Comparison of ENCODE assay signal across 10 mouse cellular contexts in the genomic region with DNA sequence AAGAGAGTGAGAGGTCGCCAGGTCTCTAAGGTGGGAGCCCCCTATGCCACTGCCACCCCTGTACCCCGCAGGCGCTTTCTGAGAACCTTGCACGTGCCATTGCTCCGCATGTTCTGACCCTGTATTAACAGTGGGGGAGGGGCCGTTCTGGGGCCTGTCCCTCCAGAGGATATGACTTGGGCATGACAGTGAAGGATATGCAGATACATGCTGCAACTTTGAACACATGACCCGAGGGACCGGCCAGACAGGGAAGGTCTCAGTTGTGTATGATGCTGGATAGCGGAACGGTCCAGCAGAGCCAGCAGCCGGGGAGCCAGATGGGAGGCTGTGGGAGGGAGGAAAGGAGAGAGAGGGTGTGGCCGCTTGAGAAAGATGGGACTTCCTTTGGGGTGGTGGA. TPM values are rescaled to one million over a fixed set of nuclear protein-coding genes. Genes with fewer than 3 reads are reported as not detected.
DNase-seq lines count a peak whose midpoint lies in the region; ATAC-seq and TF ChIP-seq lines count a peak whose summit lies in the region.
"Had no signal": no experiment of that assay in that cellular context is flagged by ENCODE, and none has a peak within 500 bp of the region (broad histone marks: within the 10 kb centered on the region; RNA-seq: fewer than 3 reads in every experiment).

No protein-coding gene starts in this region.

- H3K4me2 ChIP-seq in lung, embryonic 16.5 days (ENCODE audit: low read depth, low read length), result no peak overlapping the region
- H3K4me2 ChIP-seq: embryonic facial prominence, embryonic 15.5 days; neural tube, embryonic 13.5 days had no signal

- WGBS in lung, embryonic 16.5 days, result 75% methylated on average over 12 of the region's 12 CpGs
- 69% methylated on average over 12 of the region's 12 CpGs for WGBS in lung, adult 2 months

- DNase-seq in lung, adult 2 months, result no peak
- DNase-seq in gastrocnemius, postnatal 14 days, result peak; percentile 51
- DNase-seq in natural killer cell, adult 2 months (ENCODE audit: low spot score in 2 of 2), result peak; percentile 39 to 75
- peak; percentile 63 for DNase-seq in thymus, postnatal 4 days
- DNase-seq in left cerebral cortex, adult 11 months (ENCODE audit: low spot score), result no peak

- TF ChIP-seq POLR2A in lung, adult 2 months (IDR thresholded peaks at IDR 0.05; ENCODE audit: borderline replicate concordance, extremely low read depth, low read depth, low read length), result no peak

- H3K9ac ChIP-seq in lung, embryonic 16.5 days (ENCODE audit: low read length), result no peak overlapping the region
- H3K9ac ChIP-seq: embryonic facial prominence, embryonic 15.5 days; neural tube, embryonic 13.5 days had no signal

- H3K36me3 ChIP-seq in lung, embryonic 16.5 days (ENCODE audit: control insufficient read depth, insufficient read depth, low read length), result no peaks in the 10 kb centered on the region
- H3K36me3 ChIP-seq: embryonic facial prominence, embryonic 15.5 days; neural tube, embryonic 13.5 days had no signal

- H3K27me3 ChIP-seq in lung, embryonic 16.5 days (ENCODE audit: control insufficient read depth, insufficient read depth, low read depth, low read length), result no peaks in the 10 kb centered on the region
- H3K27me3 ChIP-seq: embryonic facial prominence, embryonic 15.5 days; neural tube, embryonic 13.5 days had no signal

- peaks cover 9% of the 10 kb centered on the region; the same call in 1 of the 2 replicates for H3K4me1 ChIP-seq in lung, embryonic 16.5 days (replicated peaks; ENCODE audit: control insufficient read depth, insufficient read depth, low read length)
- no peaks in the 10 kb centered on the region for H3K4me1 ChIP-seq in lung, adult 2 months (ENCODE audit: control insufficient read depth, insufficient read depth, low read length)

- intact Hi-C loops in gastrocnemius, postnatal 14 days (cut with DNase I; ENCODE audit: low total_unique reads), result no loop called here

- TF ChIP-seq CTCF in lung, adult 2 months (IDR thresholded peaks at IDR 0.05; ENCODE audit: insufficient read depth, low read length), result no peak

- no peaks in the 10 kb centered on the region for H3K9me3 ChIP-seq in lung, embryonic 16.5 days (ENCODE audit: control insufficient read depth, low read length)
- H3K9me3 ChIP-seq: embryonic facial prominence, embryonic 15.5 days; hindbrain, embryonic 10.5 days; neural tube, embryonic 13.5 days had no signal

- H3K4me3 ChIP-seq in lung, embryonic 16.5 days (ENCODE audit: low read length), result no peak overlapping the region
- H3K4me3 ChIP-seq in lung, adult 2 months (replicated peaks; ENCODE audit: extremely low read depth, low read depth, low read length), result no peak overlapping the region
- H3K4me3 ChIP-seq: embryonic facial prominence, embryonic 15.5 days; hindbrain, embryonic 10.5 days; neural tube, embryonic 13.5 days had no signal

- ATAC-seq in lung, embryonic 16.5 days (ENCODE audit: low read depth), result peak; percentile 40
- no peak for ATAC-seq in erythroblast, adult 5-6 weeks (replicated peaks; ENCODE audit: low FRiP score, poor library complexity, severe bottlenecking)

- no peak overlapping the region for H3K27ac ChIP-seq in lung, embryonic 16.5 days (ENCODE audit: low read length)
- H3K27ac ChIP-seq: neural tube, embryonic 13.5 days had no signal

RNA-seq across cellular contexts. Expression of gene Hvcn1, which starts 27.1 kb away (rescaled TPM):
- 4.4 and 5.0 TPM in 2 replicates for polyA plus RNA-seq in lung, embryonic 16.5 days (2015; fragmentation: Nextera tagmentation; extraction: Ambion mirVana)
- polyA plus RNA-seq in lung, adult 2 months (2012; rRNA removed), result 19.6 and 21.9 TPM in 2 replicates
- total RNA-seq in gastrocnemius, postnatal 14 days (2021), result 1 to 10 TPM; 1.6 to 2.0 TPM
- 25.4 and 25.9 TPM in 2 replicates for total RNA-seq in erythroblast, adult 5-6 weeks (2015; ENCODE audit: low replicate concordance)
- total RNA-seq in erythroblast, adult 5-6 weeks (2017; ENCODE audit: low replicate concordance), result 18.5 and 37.0 TPM in 2 replicates

RNA-seq across cellular contexts. Expression of gene Tctn1, which starts 30.6 kb away (rescaled TPM):
- 6.5 and 7.4 TPM in 2 replicates for polyA plus RNA-seq in lung, embryonic 16.5 days (2015; fragmentation: Nextera tagmentation; extraction: Ambion mirVana)
- 29.8 and 33.2 TPM in 2 replicates for polyA plus RNA-seq in lung, adult 2 months (2012; rRNA removed)
- 1 to 10 TPM; 2.4 to 3.0 TPM for total RNA-seq in gastrocnemius, postnatal 14 days (2021)
- total RNA-seq in erythroblast, adult 5-6 weeks (2015; ENCODE audit: low replicate concordance), result 0.42 TPM in 1 of 2 replicates, not detected in the other
- total RNA-seq in erythroblast, adult 5-6 weeks (2017; ENCODE audit: low replicate concordance), result 3.6 and 5.9 TPM in 2 replicates

RNA-seq across cellular contexts. Expression of gene Pptc7, which starts 50.5 kb away (rescaled TPM):
- 8.6 and 8.9 TPM in 2 replicates for polyA plus RNA-seq in lung, embryonic 16.5 days (2015; fragmentation: Nextera tagmentation; extraction: Ambion mirVana)
- polyA plus RNA-seq in lung, adult 2 months (2012; rRNA removed), result 30.4 and 35.3 TPM in 2 replicates
- total RNA-seq in gastrocnemius, postnatal 14 days (2021), result 10 to 100 TPM; 39.6 to 74.8 TPM
- 2.1 and 2.9 TPM in 2 replicates for total RNA-seq in erythroblast, adult 5-6 weeks (2015; ENCODE audit: low replicate concordance)
- total RNA-seq in erythroblast, adult 5-6 weeks (2017; ENCODE audit: low replicate concordance), result 1.4 and 4.0 TPM in 2 replicates

Comparison
In these comparisons a context has a peak if more than half of its experiments do, and no peak if none do; other contexts are left out.
1. DNase-seq: peak in gastrocnemius, postnatal 14 days (single experiment), natural killer cell, adult 2 months (2 of 2) and thymus, postnatal 4 days (single experiment); none in lung, adult 2 months (single experiment) and left cerebral cortex, adult 11 months (single experiment).
2. RNA of gene Hvcn1, which starts 27.1 kb away (total RNA-seq): 18.5 to 37.0 TPM in erythroblast, adult 5-6 weeks; 1.6 to 2.0 TPM in gastrocnemius, postnatal 14 days; every median in the first group is over 4 times any median in the second.
3. RNA of gene Pptc7, which starts 50.5 kb away (total RNA-seq): 39.6 to 74.8 TPM in gastrocnemius, postnatal 14 days; 1.4 to 4.0 TPM in erythroblast, adult 5-6 weeks; every median in the first group is over 4 times any median in the second.